Mouse (Mus musculus): Measurements from ENCODE around the gene Rcor2. TPM values are rescaled to one million over a fixed set of nuclear protein-coding genes. Genes with fewer than 3 reads are reported as not detected.

The Rcor2 gene
- 1.0 TPM for total RNA-seq (2023)

DNA sequence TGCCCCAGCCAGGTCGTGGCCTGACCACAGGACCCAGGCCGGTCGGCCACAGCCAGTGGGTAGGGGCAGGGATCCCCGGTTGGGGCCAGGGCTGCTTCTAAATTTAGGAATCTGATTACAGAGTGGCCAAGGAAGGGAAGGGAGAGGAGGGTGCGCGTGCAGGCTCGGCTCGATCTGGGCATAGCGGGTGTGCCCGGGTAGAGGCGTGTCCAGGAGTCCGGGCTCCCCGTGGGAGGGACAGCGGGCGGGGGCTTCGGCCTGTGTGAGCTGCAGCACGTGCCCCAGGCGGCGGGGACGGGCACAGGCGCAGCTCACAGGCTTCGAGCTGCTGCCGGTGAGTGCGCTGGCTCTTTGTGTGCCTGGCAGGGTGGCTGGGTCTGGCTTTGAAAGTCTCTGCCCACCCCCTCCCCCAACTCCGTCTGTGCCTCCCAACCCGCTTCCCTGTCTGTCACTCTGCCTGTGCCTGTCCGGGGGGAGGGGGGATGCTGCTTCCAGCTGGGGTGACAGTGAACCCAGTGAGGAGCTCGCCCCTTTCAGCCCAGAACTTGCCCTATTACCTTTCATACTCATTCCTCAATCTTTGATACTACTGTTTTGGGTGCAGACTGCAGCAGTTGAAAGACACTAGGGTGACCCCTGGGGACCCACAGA lies at the start of gene Rcor2:
TSS of gene Rcor2 (plus strand) at position 235 of the 651 bp plus-strand sequence.

DNA sequence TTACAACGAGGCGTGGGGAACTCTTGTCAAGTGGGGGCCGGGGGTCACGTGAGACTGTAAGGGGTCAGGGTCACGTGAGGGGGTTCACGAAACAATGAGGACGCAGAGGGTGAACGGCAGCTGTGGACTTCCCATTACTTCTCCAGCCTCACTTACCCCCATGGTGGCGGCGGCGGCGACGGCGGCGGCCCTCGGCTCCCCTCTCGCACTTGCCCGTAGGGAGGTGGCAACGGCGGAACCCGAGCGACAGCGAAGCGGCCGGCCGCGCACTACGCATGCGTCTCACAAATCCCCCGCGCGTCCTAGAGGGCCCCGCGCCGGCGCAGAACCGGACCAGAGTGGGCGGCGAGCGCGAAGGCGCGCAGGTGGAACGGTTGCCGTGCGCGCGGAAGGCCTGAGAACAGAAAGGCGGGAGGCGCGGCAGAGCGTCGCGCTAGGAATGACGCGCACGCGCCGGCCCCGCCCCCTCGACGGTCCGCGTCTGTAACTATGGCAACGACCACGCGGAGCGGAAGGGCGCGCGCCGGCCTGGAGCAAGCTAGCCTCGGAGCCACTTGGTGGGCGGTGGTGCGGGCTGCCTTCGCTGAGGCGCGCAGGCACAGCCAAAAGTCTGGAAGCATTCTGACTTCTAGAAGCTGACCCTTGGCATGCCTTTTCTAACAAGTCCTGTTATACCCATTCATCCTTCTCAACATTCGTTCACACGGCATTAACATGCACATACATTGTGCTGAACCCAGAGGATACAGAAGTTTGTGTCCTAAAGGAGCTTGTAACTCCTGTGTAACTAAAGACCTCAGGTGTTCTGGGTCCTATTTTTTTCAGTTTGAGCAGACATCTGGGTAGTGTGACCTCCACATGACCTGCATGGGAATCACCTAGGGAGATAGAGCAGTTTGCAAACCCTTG lies 26.1 kb upstream of the Rcor2 start, which contains the start of gene Naa40:
TSS of gene Naa40 (minus strand) at position 402 of the 909 bp plus-strand sequence.

Other genes starting within 250 kb of the Rcor2 start
- 189 TPM for gene Fermt3, start 247.9 kb upstream of the Rcor2 start, total RNA-seq (2023)
- gene Stip1, start 227.4 kb upstream of the Rcor2 start, total RNA-seq (2023) = 103 TPM
- 15.5 TPM for gene Macrod1, start 210.5 kb upstream of the Rcor2 start, total RNA-seq (2023)
- 0.30 TPM for gene Flrt1, start 161.6 kb upstream of the Rcor2 start, total RNA-seq (2023)
- gene Otub1, start 61.0 kb upstream of the Rcor2 start, total RNA-seq (2023) = 102 TPM
- 246 TPM for gene Cox8a, start 49.7 kb upstream of the Rcor2 start, total RNA-seq (2023)
- 32.5 TPM for gene Naa40, start 26.1 kb upstream of the Rcor2 start, total RNA-seq (2023)
- 266 TPM for gene Mark2, start 74.5 kb downstream of the Rcor2 start, total RNA-seq (2023)
- 32.5 TPM for gene Spindoc, start 115.7 kb downstream of the Rcor2 start, total RNA-seq (2023)
- gene 2700081O15Rik, start 150.3 kb downstream of the Rcor2 start, total RNA-seq (2023) = 1.4 TPM
- gene Rtn3, start 216.0 kb downstream of the Rcor2 start, total RNA-seq (2023) = 47.1 TPM
- 53.1 TPM for gene Atl3, start 226.7 kb downstream of the Rcor2 start, total RNA-seq (2023)

Data from CD4-positive naive resting alpha-beta T cell, adult 57 days (primary cell).